Mouse (Mus musculus): ENCODE measurements around the gene Med22. TPM values are rescaled to one million over a fixed set of nuclear protein-coding genes. Genes with fewer than 3 reads are reported as not detected.

The Med22 gene
- total and polyA plus RNA-seq, 3 experiments = 10.8 to 75.9 (median 24.6) TPM

DNA sequence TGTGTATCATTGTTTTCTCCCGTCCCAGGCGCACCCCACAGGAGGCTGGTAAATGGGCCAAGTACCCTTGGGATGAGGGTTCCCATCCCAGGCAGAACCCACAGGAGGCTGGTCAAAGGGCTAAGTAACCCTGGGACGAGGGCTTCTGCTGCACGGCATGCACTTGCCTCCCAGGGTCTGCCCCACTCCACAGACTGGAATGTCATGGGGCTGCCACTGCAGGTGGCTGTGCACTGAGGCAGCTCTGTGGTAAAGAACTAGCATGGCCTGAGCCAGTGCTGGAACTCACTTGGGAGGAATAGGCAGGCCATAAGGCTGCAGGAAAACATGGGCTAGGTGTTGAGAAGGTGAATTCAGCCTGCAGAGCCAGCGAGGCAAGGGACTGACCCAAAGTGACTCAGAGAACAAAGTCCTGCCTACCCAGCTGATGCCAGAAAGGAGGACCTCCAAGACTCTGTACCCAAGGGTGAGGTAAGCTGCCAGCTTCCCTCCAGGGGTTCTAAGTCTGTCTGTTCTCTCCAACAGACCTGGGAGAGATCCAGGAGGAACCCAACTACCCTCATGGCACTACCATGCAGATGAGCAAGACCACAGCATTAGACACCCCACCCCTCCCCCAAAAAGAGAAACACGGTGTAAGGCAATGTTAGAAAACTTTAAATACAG is 9.8 kb upstream of the Med22 start:
- peak overlapping the region; percentile 28 for H3K4me3 ChIP-seq (ENCODE audit: low read depth, low read length)
- no peaks in the 10 kb centered on the region for H3K9me3 ChIP-seq (replicated peaks)
- no peak for DNase-seq (ENCODE audit: low spot score)
- H3K4me1 ChIP-seq (ENCODE audit: insufficient read depth, low read depth, low read length) = peaks cover 59% of the 10 kb centered on the region
- ATAC-seq (ENCODE audit: extremely low read depth, insufficient number of reproducible peaks, low FRiP score, poor library complexity, severe bottlenecking) = no peak
- H3K36me3 ChIP-seq (replicated peaks) = peaks cover 89% of the 10 kb centered on the region
- H3K27me3 ChIP-seq (ENCODE audit: insufficient read depth, low read length) = no peaks in the 10 kb centered on the region
- no peak for TF ChIP-seq POLR2AphosphoS5 (IDR thresholded peaks at IDR 0.05; ENCODE audit: insufficient replicate concordance, low read depth, low read length)
- no peak for TF ChIP-seq GATA2 (IDR thresholded peaks at IDR 0.05; ENCODE audit: borderline replicate concordance, low read depth, low read length)
- no peak for TF ChIP-seq GATA1 (IDR thresholded peaks at IDR 0.05; ENCODE audit: borderline replicate concordance, low read length)
- TF ChIP-seq CTCF (IDR thresholded peaks at IDR 0.05; ENCODE audit: low read depth, low read length) = no peak
- no peak for TF ChIP-seq TAL1 (conservative IDR thresholded peaks at IDR 0.05; ENCODE audit: low read depth, low read length)

DNA sequence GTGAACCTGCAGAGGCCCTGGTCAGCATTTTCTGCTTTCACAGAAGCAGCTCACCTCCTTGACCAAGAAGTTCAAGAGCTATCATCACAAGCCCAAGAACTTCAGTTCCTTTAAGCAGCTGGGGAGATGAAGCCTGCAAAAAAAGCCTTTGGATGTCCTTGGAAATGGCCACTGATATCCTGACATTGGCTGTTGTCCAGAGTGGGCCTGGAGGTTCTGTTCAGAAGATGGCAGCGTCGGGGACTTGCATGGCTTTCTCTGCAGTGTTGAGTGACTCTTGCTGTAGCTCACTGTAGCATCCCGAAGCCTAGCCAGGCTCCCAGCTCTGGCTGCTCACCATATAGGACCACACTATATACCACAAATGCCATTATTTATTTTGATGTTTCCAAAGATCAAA is 9.2 kb upstream of the Med22 start:
- H3K4me1 ChIP-seq (ENCODE audit: insufficient read depth, low read depth, low read length) = peaks cover 63% of the 10 kb centered on the region
- H3K4me3 ChIP-seq (ENCODE audit: low read depth, low read length) = no peak overlapping the region
- DNase-seq (ENCODE audit: low spot score) = no peak
- no peaks in the 10 kb centered on the region for H3K9me3 ChIP-seq (replicated peaks)
- ATAC-seq (ENCODE audit: extremely low read depth, insufficient number of reproducible peaks, low FRiP score, poor library complexity, severe bottlenecking) = no peak
- H3K27me3 ChIP-seq (ENCODE audit: insufficient read depth, low read length) = no peaks in the 10 kb centered on the region
- H3K36me3 ChIP-seq (replicated peaks) = peaks cover 88% of the 10 kb centered on the region
- TF ChIP-seq TAL1 (conservative IDR thresholded peaks at IDR 0.05; ENCODE audit: low read depth, low read length) (no peak), GATA2 (IDR thresholded peaks at IDR 0.05; ENCODE audit: borderline replicate concordance, low read depth, low read length) (no peak), GATA1 (IDR thresholded peaks at IDR 0.05; ENCODE audit: borderline replicate concordance, low read length) (no peak), CTCF (IDR thresholded peaks at IDR 0.05; ENCODE audit: low read depth, low read length) (no peak), POLR2AphosphoS5 (IDR thresholded peaks at IDR 0.05; ENCODE audit: insufficient replicate concordance, low read depth, low read length) (no peak)

DNA sequence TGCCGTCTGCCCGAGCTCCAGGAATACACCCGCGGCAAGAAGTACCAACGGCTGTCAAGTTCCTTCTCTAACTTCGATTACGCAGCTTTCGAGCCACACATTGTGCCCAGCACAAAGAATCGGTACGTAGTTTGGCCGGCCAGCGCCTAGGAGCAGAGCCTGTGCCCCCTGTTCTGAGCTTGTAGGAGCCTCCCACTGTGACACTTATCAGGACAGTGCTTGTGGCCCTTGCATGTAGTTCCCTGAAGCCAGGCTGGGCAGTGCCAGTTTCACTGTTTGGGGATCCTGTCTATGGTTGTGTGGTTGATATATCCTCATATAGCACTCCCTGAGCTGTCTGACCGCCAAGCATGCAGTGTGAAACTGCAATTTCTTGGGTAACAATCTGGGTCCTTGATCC is 6.3 kb upstream of the Med22 start:
- TF ChIP-seq CTCF (IDR thresholded peaks at IDR 0.05; ENCODE audit: low read depth, low read length) (no peak), GATA2 (IDR thresholded peaks at IDR 0.05; ENCODE audit: borderline replicate concordance, low read depth, low read length) (no peak), GATA1 (IDR thresholded peaks at IDR 0.05; ENCODE audit: borderline replicate concordance, low read length) (no peak), TAL1 (conservative IDR thresholded peaks at IDR 0.05; ENCODE audit: low read depth, low read length) (no peak), POLR2AphosphoS5 (IDR thresholded peaks at IDR 0.05; ENCODE audit: insufficient replicate concordance, low read depth, low read length) (no peak)
- DNase-seq (ENCODE audit: low spot score) (no peak), ATAC-seq (ENCODE audit: extremely low read depth, insufficient number of reproducible peaks, low FRiP score, poor library complexity, severe bottlenecking) (no peak)
- Histone ChIP-seq H3K36me3 (replicated peaks) (peaks cover 87% of the 10 kb centered on the region), H3K4me1 (ENCODE audit: insufficient read depth, low read depth, low read length) (peaks cover 85% of the 10 kb centered on the region), H3K27me3 (ENCODE audit: insufficient read depth, low read length) (no peaks in the 10 kb centered on the region), H3K4me3 (ENCODE audit: low read depth, low read length) (peak overlapping the region; percentile 86), H3K9me3 (replicated peaks) (no peaks in the 10 kb centered on the region)

DNA sequence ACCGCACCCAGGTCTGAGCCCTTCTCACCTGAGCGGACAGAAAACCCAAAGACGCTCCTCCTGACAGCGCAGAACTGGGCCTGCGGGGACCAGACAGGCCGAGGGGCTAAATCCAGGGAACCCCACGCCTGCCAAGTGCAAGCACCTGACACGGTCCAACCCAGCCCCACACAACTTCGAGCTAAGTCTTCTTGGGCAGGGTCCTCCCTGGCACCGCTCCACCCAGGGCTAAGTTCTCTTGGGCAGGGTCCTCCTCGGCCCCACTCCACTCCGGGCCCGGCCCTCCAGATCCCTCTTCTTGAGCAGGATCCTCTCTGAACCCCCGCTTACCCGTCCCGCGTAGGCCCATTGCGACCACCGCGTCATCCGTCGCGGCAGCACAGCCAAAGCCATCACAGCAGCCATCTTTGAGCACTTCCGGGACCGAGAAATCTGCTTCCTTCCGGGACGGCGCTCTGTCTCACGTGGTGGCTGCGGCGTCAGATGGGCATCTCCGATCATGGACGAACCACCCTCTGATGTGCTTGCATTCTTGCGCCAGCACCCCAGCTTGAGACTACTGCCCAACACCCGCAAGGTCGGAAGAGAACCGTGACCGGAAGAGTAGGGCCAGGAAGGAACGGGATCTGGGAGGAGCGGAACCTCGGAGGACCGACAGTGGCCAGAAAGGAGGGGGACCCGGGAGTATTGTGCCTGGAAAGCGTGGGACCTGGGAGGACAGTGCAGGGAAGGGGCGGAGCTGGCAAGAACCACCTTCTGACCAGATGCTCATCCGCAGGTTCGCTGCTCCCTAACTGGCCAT is 5.7 kb upstream of the Med22 start, which contains the start of the genes Surf2 and Surf1:
Surf2 (plus strand) TSS at position 441 of the 802 bp plus-strand sequence.
Surf1 (minus strand) TSS at position 604 of the 802 bp plus-strand sequence.
- no peaks in the 10 kb centered on the region for H3K9me3 ChIP-seq (replicated peaks)
- TF ChIP-seq TAL1 (conservative IDR thresholded peaks at IDR 0.05; ENCODE audit: low read depth, low read length) = no peak
- TF ChIP-seq POLR2AphosphoS5 (IDR thresholded peaks at IDR 0.05; ENCODE audit: insufficient replicate concordance, low read depth, low read length) = 0 out of 2 replicates have a peak, but pooled peaks have one; percentile 22
- DNase-seq (ENCODE audit: low spot score) (peak; percentile 81), ATAC-seq (ENCODE audit: extremely low read depth, insufficient number of reproducible peaks, low FRiP score, poor library complexity, severe bottlenecking) (peak; percentile 73)
- peaks cover 82% of the 10 kb centered on the region for H3K4me1 ChIP-seq (ENCODE audit: insufficient read depth, low read depth, low read length)
- H3K4me3 ChIP-seq (ENCODE audit: low read depth, low read length) = peak within 1 kb of the TSS; percentile 86
- peaks cover 87% of the 10 kb centered on the region for H3K36me3 ChIP-seq (replicated peaks)
- H3K27me3 ChIP-seq (ENCODE audit: insufficient read depth, low read length) = no peaks in the 10 kb centered on the region

DNA sequence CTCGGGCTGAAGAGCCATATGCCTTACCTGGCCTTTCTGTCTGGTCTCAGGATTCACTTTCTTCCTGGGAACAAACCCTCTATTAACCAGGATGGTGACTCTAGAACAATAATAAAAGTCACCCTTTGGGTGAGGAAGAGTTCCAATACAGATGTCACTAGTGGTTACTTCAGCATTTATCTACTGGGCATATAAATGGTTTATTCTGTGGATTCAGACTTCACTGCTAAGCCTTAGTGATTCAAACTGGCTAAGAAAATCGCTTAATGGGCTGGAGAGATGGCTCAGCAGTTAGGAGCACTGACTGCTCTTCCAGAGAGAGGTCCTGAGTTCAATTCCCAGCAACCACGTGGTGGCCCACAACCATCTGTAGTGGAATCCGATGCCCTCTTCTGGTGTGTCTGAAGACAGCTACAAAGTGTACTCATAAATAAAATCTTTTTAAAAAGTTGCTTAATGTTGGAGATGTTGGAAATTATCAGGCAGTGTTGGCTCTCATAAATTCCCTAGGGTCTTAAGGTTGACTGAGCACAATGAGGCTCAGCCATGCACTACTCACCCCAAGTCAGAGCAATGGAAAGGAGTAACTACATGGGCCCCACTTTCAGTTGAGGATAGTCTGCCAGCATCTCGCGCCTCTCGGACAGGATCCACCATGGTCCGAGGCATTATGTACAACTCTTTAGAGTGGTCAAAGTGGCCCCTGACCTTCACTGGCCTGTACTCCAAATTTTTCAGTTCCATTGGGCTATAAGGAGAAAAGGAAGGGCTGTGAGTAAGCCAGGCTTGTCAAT is 3.9 kb upstream of the Med22 start:
- Histone ChIP-seq H3K4me1 (ENCODE audit: insufficient read depth, low read depth, low read length) (peaks cover 75% of the 10 kb centered on the region), H3K4me3 (ENCODE audit: low read depth, low read length) (peak overlapping the region; percentile 99; the same call in 1 of the 2 replicates), H3K27me3 (ENCODE audit: insufficient read depth, low read length) (no peaks in the 10 kb centered on the region), H3K36me3 (replicated peaks) (peaks cover 73% of the 10 kb centered on the region), H3K9me3 (replicated peaks) (no peaks in the 10 kb centered on the region)
- DNase-seq (ENCODE audit: low spot score) (no peak), ATAC-seq (ENCODE audit: extremely low read depth, insufficient number of reproducible peaks, low FRiP score, poor library complexity, severe bottlenecking) (no peak)
- TF ChIP-seq TAL1 (conservative IDR thresholded peaks at IDR 0.05; ENCODE audit: low read depth, low read length) (no peak), POLR2AphosphoS5 (IDR thresholded peaks at IDR 0.05; ENCODE audit: insufficient replicate concordance, low read depth, low read length) (peak; percentile 70; the same call in 1 of the 2 replicates), GATA1 (IDR thresholded peaks at IDR 0.05; ENCODE audit: borderline replicate concordance, low read length) (no peak)
